Mouse (Mus musculus): ENCODE data around the gene Arhgdib. TPM values are rescaled to one million over a fixed set of nuclear protein-coding genes. Genes with fewer than 3 reads are reported as not detected.

The Arhgdib gene
- total and polyA plus RNA-seq, 2 experiments from 2014 or later: 45.9 to 56.7 TPM

GRCm38 (mm10) chr6:136883961-136884360, 57.7 kb downstream of the Arhgdib start:
- no peaks in the 10 kb centered on the region for H3K36me3 ChIP-seq (replicated peaks; ENCODE audit: control insufficient read depth, insufficient read depth, low read length)
- H3K9me3 ChIP-seq (replicated peaks; ENCODE audit: control insufficient read depth, low read length): no peaks in the 10 kb centered on the region
- no peak overlapping the region for H3K27ac ChIP-seq (ENCODE audit: low read depth)
- DNase-seq (ENCODE audit: low spot score) (no peak), ATAC-seq (ENCODE audit: insufficient read depth, low read depth) (no peak)
- no peak overlapping the region for H3K9ac ChIP-seq (replicated peaks; ENCODE audit: low read depth, low read length)
- H3K27me3 ChIP-seq (ENCODE audit: control insufficient read depth, insufficient read depth, low read length): no peaks in the 10 kb centered on the region
- WGBS: 84% methylated on average over 6 of the region's 6 CpGs
- TF ChIP-seq EP300 (IDR thresholded peaks at IDR 0.05; ENCODE audit: low read depth) (no peak), CTCF (IDR thresholded peaks at IDR 0.05; ENCODE audit: low read depth) (no peak)
- peaks cover 7% of the 10 kb centered on the region for H3K4me1 ChIP-seq (ENCODE audit: control insufficient read depth, insufficient read depth)
- no peak overlapping the region for H3K4me3 ChIP-seq (ENCODE audit: low read depth, low read length)
- H3K4me2 ChIP-seq (ENCODE audit: low read depth, low read length): no peak overlapping the region

- WGBS: 57% methylated on average over 3 of the region's 3 CpGs
- no peak overlapping the region for H3K27ac ChIP-seq (ENCODE audit: low read depth)
- H3K4me1 ChIP-seq (ENCODE audit: control insufficient read depth, insufficient read depth): peaks cover 7% of the 10 kb centered on the region
- no peaks in the 10 kb centered on the region for H3K36me3 ChIP-seq (replicated peaks; ENCODE audit: control insufficient read depth, insufficient read depth, low read length)
- no peak overlapping the region for H3K4me3 ChIP-seq (ENCODE audit: low read depth, low read length)
- DNase-seq (ENCODE audit: low spot score) (no peak), ATAC-seq (ENCODE audit: insufficient read depth, low read depth) (no peak)
- H3K9ac ChIP-seq (replicated peaks; ENCODE audit: low read depth, low read length): no peak overlapping the region
- H3K9me3 ChIP-seq (replicated peaks; ENCODE audit: control insufficient read depth, low read length): no peaks in the 10 kb centered on the region
- no peaks in the 10 kb centered on the region for H3K27me3 ChIP-seq (ENCODE audit: control insufficient read depth, insufficient read depth, low read length)
- TF ChIP-seq CTCF (IDR thresholded peaks at IDR 0.05; ENCODE audit: low read depth) (no peak), EP300 (IDR thresholded peaks at IDR 0.05; ENCODE audit: low read depth) (no peak)
- H3K4me2 ChIP-seq (ENCODE audit: low read depth, low read length): no peak overlapping the region
Measured at GRCm38 (mm10) chr6:136883431-136883915, 58.2 kb downstream of the Arhgdib start.

- H3K4me2 ChIP-seq (ENCODE audit: low read depth, low read length): no peak overlapping the region
- WGBS: 55% methylated on average over 8 of the region's 8 CpGs
- H3K9ac ChIP-seq (replicated peaks; ENCODE audit: low read depth, low read length): no peak overlapping the region
- no peak overlapping the region for H3K4me3 ChIP-seq (ENCODE audit: low read depth, low read length)
- H3K27me3 ChIP-seq (ENCODE audit: control insufficient read depth, insufficient read depth, low read length): no peaks in the 10 kb centered on the region
- H3K36me3 ChIP-seq (replicated peaks; ENCODE audit: control insufficient read depth, insufficient read depth, low read length): no peaks in the 10 kb centered on the region
- no peaks in the 10 kb centered on the region for H3K9me3 ChIP-seq (replicated peaks; ENCODE audit: control insufficient read depth, low read length)
- no peak overlapping the region for H3K27ac ChIP-seq (ENCODE audit: low read depth)
- DNase-seq (ENCODE audit: low spot score) (no peak), ATAC-seq (ENCODE audit: insufficient read depth, low read depth) (no peak)
- H3K4me1 ChIP-seq (ENCODE audit: control insufficient read depth, insufficient read depth): no peaks in the 10 kb centered on the region
- TF ChIP-seq EP300 (IDR thresholded peaks at IDR 0.05; ENCODE audit: low read depth) (no peak), CTCF (IDR thresholded peaks at IDR 0.05; ENCODE audit: low read depth) (no peak)
Measured at GRCm38 (mm10) chr6:136881678-136882077, 60.0 kb downstream of the Arhgdib start.

- Histone ChIP-seq H3K9me3 (replicated peaks; ENCODE audit: control insufficient read depth, low read length) (no peaks in the 10 kb centered on the region), H3K4me3 (ENCODE audit: low read depth, low read length) (peak within 1 kb of the TSS; percentile 38), H3K27me3 (ENCODE audit: control insufficient read depth, insufficient read depth, low read length) (no peaks in the 10 kb centered on the region), H3K36me3 (replicated peaks; ENCODE audit: control insufficient read depth, insufficient read depth, low read length) (no peaks in the 10 kb centered on the region), H3K4me1 (ENCODE audit: control insufficient read depth, insufficient read depth) (peaks cover 9% of the 10 kb centered on the region), H3K9ac (replicated peaks; ENCODE audit: low read depth, low read length) (peak within 1 kb of the TSS; percentile 55), H3K27ac (ENCODE audit: low read depth) (peak within 1 kb of the TSS; percentile 56), H3K4me2 (ENCODE audit: low read depth, low read length) (peak within 1 kb of the TSS; percentile 60)
- TF ChIP-seq EP300 (IDR thresholded peaks at IDR 0.05; ENCODE audit: low read depth) (no peak), CTCF (IDR thresholded peaks at IDR 0.05; ENCODE audit: low read depth) (no peak)
- WGBS: 23% methylated on average over 9 of the region's 9 CpGs
- DNase-seq (ENCODE audit: low spot score) (peak; percentile 61), ATAC-seq (ENCODE audit: insufficient read depth, low read depth) (peak; percentile 77)
Measured at GRCm38 (mm10) chr6:136875670-136876069, 66.0 kb downstream of the Arhgdib start, which contains the start of gene Mgp. Gene Mgp, minus strand, starts transcription at chr6:136875823.

- Histone ChIP-seq H3K9ac (replicated peaks; ENCODE audit: low read depth, low read length) (peak overlapping the region; percentile 42), H3K27me3 (ENCODE audit: control insufficient read depth, insufficient read depth, low read length) (no peaks in the 10 kb centered on the region), H3K4me1 (ENCODE audit: control insufficient read depth, insufficient read depth) (peaks cover 9% of the 10 kb centered on the region), H3K9me3 (replicated peaks; ENCODE audit: control insufficient read depth, low read length) (no peaks in the 10 kb centered on the region), H3K27ac (ENCODE audit: low read depth) (peak overlapping the region; percentile 22), H3K36me3 (replicated peaks; ENCODE audit: control insufficient read depth, insufficient read depth, low read length) (no peaks in the 10 kb centered on the region), H3K4me2 (ENCODE audit: low read depth, low read length) (peak overlapping the region; percentile 60), H3K4me3 (ENCODE audit: low read depth, low read length) (peak overlapping the region; percentile 38)
- ATAC-seq (ENCODE audit: insufficient read depth, low read depth): no peak
- 12% methylated on average over 8 of the region's 8 CpGs for WGBS
- TF ChIP-seq EP300 (IDR thresholded peaks at IDR 0.05; ENCODE audit: low read depth) (no peak), CTCF (IDR thresholded peaks at IDR 0.05; ENCODE audit: low read depth) (no peak)
- DNase-seq (ENCODE audit: low spot score): peak; percentile 58
Measured at GRCm38 (mm10) chr6:136874599-136874998, 67.1 kb downstream of the Arhgdib start.

Other genes starting within 250 kb of the Arhgdib start
- gene Gucy2c, start 160.1 kb downstream of the Arhgdib start, total RNA-seq (2014; rRNA removed; ENCODE audit: low replicate concordance): not detected in 2 replicates
- not detected in 2 replicates for gene Gucy2c, start 160.1 kb downstream of the Arhgdib start, polyA plus RNA-seq (2015; fragmentation: Nextera tagmentation; extraction: Ambion mirVana)
- 88.7 and 119 TPM in 2 replicates for gene Hist4h4, start 137.5 kb downstream of the Arhgdib start, total RNA-seq (2014; rRNA removed; ENCODE audit: low replicate concordance)
- gene Hist4h4, start 137.5 kb downstream of the Arhgdib start, polyA plus RNA-seq (2015; fragmentation: Nextera tagmentation; extraction: Ambion mirVana): 0.34 and 0.37 TPM in 2 replicates
- 13.1 and 19.3 TPM in 2 replicates for gene H2afj, start 133.7 kb downstream of the Arhgdib start, total RNA-seq (2014; rRNA removed; ENCODE audit: low replicate concordance)
- 88.8 and 88.9 TPM in 2 replicates for gene H2afj, start 133.7 kb downstream of the Arhgdib start, polyA plus RNA-seq (2015; fragmentation: Nextera tagmentation; extraction: Ambion mirVana)
- 0.04 and 0.43 TPM in 2 replicates for gene BC049715, start 114.3 kb downstream of the Arhgdib start, total RNA-seq (2014; rRNA removed; ENCODE audit: low replicate concordance)
- 1.4 and 2.5 TPM in 2 replicates for gene BC049715, start 114.3 kb downstream of the Arhgdib start, polyA plus RNA-seq (2015; fragmentation: Nextera tagmentation; extraction: Ambion mirVana)
- 28.2 and 37.7 TPM in 2 replicates for gene Wbp11, start 113.7 kb downstream of the Arhgdib start, total RNA-seq (2014; rRNA removed; ENCODE audit: low replicate concordance)
- gene Wbp11, start 113.7 kb downstream of the Arhgdib start, polyA plus RNA-seq (2015; fragmentation: Nextera tagmentation; extraction: Ambion mirVana): 51.1 and 52.7 TPM in 2 replicates
- gene Smco3, start 106.4 kb downstream of the Arhgdib start, total RNA-seq (2014; rRNA removed; ENCODE audit: low replicate concordance): not detected in 2 replicates
- gene Smco3, start 106.4 kb downstream of the Arhgdib start, polyA plus RNA-seq (2015; fragmentation: Nextera tagmentation; extraction: Ambion mirVana): not detected in 2 replicates
- 19.3 and 28.8 TPM in 2 replicates for gene Art4, start 84.2 kb downstream of the Arhgdib start, total RNA-seq (2014; rRNA removed; ENCODE audit: low replicate concordance)
- 8.7 and 11.4 TPM in 2 replicates for gene Art4, start 84.2 kb downstream of the Arhgdib start, polyA plus RNA-seq (2015; fragmentation: Nextera tagmentation; extraction: Ambion mirVana)
- gene Mgp, start 66.1 kb downstream of the Arhgdib start, total RNA-seq (2014; rRNA removed; ENCODE audit: low replicate concordance): 344 and 362 TPM in 2 replicates
- gene Mgp, start 66.1 kb downstream of the Arhgdib start, polyA plus RNA-seq (2015; fragmentation: Nextera tagmentation; extraction: Ambion mirVana): 403 and 465 TPM in 2 replicates
- gene Erp27, start 19.7 kb downstream of the Arhgdib start, total RNA-seq (2014; rRNA removed; ENCODE audit: low replicate concordance): 1.7 TPM in 1 of 2 replicates, not detected in the other
- 0.75 and 0.83 TPM in 2 replicates for gene Erp27, start 19.7 kb downstream of the Arhgdib start, polyA plus RNA-seq (2015; fragmentation: Nextera tagmentation; extraction: Ambion mirVana)
- gene Pde6h, start 18.1 kb downstream of the Arhgdib start, total RNA-seq (2014; rRNA removed; ENCODE audit: low replicate concordance): 0.19 TPM in 1 of 2 replicates, not detected in the other
- 0.04 and 0.25 TPM in 2 replicates for gene Pde6h, start 18.1 kb downstream of the Arhgdib start, polyA plus RNA-seq (2015; fragmentation: Nextera tagmentation; extraction: Ambion mirVana)
- gene Rerg, start 228.6 kb upstream of the Arhgdib start, total RNA-seq (2014; rRNA removed; ENCODE audit: low replicate concordance): 0.88 and 1.6 TPM in 2 replicates
- gene Rerg, start 228.6 kb upstream of the Arhgdib start, polyA plus RNA-seq (2015; fragmentation: Nextera tagmentation; extraction: Ambion mirVana): 4.3 and 5.1 TPM in 2 replicates